Mouse (Mus musculus) heart, postnatal 0 days (tissue): ENCODE results near the gene Rex1bd.

Experiments used
- CTCF ChIP-seq: IDR thresholded peaks from 2 replicates; pipeline ENCODE4 v1.5.1; 2016; ENCODE audit warnings: antibody characterized with exemption, control low read depth, low read depth
- EP300 ChIP-seq: IDR thresholded peaks from 2 replicates; pipeline ENCODE4 v1.6.1; 2016; ENCODE audit warnings: antibody characterized with exemption, low read depth

- TF ChIP-seq EP300 (no peak), CTCF (no peak)
Measured at GRCm38 (mm10) chr8:70464162-70464561, 42.4 kb downstream of the Rex1bd start.
